Mouse (Mus musculus) naive thymus-derived CD4-positive, alpha-beta T cell, adult 2 months (primary cell): ENCODE measurements around the gene Dnmt3b.
"Not testable (repeated sequence)": the region's sequence is repeated elsewhere in the genome, so short reads cannot be mapped to it uniquely, and the experiment has no call there.

Experiments
- DNase-seq: peaks from one replicate; pipeline ENCODE4 v3.0.0-alpha.2; 2011; ENCODE audit warnings: low read depth

The Dnmt3b gene

DNA sequence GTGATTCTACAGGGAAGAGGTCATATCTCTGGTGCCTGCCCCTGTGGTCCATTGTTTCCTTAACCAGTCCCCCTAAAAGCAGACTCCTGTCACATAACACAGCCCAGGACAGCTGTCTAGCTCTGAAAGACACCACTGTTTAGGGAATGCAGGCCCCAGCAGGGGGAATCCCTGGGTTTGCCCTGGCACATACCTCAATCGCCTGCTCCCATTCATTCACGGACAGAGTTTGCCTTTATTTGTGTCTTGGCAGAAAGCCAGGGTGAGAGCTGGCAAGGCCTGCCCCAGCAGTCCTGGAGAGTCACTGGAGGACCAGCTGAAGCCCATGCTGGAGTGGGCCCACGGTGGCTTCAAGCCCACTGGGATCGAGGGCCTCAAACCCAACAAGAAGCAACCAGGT, 64.0 kb downstream of the Dnmt3b start:
- DNase-seq, result no peak

DNA sequence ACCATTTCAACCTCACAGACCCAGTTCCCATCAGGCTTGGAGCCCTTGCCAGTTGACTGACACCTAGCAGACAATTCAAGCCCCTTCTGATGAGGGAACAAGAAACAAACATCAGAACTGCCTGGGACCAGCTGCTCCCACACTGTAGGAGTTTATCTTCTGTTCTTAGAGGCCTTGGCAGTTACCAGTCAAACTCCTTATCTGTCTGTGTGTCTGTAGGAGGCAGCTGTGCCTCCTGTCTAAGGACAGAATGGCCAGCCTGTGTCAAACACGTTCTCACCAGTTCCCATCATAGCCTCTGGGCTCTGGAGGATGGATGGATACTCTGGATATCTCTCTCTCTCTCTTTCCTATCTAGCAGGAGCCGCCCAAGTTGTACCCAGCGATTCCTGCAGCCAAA, 68.6 kb downstream of the Dnmt3b start:
- not testable (repeated sequence) for DNase-seq

DNA sequence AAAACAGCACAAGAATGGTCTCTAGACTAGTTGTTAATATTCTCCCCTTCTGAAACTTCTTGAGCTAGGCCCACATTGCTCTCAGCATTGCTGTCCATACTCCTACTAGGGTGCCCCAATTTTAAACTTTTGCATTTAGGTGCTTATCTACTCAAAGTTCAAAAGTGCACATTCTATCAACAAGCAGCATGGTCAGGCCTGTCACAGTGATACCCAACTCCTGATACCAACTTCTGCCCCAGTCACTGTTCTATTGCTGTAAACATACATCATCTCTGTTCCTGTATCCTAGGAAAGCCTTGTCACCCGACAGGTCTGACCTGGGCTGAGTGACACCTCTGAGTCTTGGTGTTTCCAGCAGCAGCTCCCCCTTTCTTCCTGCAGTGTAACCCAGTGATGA, 73.8 kb downstream of the Dnmt3b start:
- DNase-seq, result no peak

DNA sequence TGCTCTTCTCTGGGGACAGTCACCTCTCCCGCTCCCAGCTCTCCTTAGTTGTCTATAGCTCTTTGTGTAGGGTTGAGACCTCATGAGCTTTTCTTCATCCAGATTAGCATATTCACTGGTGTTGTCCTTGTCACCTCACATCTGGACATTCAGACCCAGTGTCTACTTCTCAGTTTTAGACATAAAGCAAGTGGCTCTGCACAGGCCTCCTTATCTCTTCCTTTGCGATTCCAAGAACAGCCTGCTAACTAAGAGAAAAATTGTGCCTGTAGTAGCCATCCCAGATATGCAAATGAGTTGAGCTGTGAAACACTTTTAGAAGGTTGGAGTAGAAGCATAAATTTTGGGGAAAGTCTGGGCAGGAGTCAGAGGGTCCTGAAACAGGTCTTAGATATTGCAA, 75.2 kb downstream of the Dnmt3b start:
- DNase-seq, result no peak

DNA sequence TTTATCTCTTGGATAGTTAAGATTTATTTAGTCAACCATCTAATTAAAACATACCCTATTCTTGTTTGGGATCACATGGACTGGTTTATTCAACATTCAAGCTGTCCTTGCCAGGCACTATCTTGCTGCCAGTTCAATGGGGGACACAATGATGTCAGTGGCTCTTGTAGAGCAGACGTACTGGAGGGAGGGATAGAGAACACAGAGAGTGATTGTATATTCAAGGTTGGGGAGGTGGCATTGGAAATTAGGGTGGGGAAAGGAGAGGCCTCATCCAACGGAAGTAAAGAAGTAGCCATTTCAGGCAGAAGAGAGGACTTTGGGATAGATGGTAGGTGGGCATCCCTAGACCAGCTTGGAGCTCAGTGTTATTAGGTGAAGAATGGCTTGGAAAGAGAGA, 75.6 kb downstream of the Dnmt3b start:
- no peak for DNase-seq

DNA sequence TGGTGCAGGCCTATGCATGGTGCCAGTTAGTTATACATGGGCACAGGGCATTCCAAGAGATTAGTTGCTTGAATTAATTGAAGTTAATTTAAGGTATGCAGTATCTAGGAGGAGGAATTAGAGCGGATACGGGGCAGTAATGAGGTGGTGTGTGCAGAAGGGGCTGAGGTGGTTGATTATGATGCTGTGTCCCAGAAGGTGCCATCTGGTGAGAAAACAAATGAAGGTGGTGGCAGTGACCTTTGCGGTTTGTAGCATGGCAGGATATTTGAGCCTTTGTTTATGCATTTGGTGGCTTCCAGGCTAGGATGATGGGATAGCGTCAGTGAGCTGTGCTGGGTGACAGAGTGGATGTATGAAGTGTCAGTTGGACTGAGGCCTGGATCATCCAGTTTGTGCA, 76.0 kb downstream of the Dnmt3b start:
- DNase-seq, result no peak

DNA sequence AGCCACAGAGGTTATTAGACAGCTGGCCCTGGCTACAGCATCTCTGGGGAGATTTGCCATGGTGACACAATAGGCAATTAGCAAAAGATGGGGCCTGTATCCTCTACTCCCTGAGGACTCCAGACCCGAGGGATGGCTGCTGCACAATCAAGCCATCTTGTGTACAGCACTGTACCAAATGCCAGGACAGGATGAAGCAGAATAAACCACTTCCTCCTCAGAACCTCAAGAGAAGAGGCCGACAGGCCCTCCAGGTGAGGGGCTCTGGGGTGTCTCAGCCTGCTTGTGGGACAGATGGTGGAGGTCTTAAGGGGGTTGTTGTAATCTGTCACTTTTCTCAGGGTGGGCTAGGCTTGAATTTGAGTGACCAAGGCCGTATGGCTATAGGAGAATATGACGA, 84.8 kb downstream of the Dnmt3b start:
- DNase-seq, result no peak
